Mouse (Mus musculus): Measurements from ENCODE around the gene Spindoc. TPM values are rescaled to one million over a fixed set of nuclear protein-coding genes. Genes with fewer than 3 reads are reported as not detected.

The Spindoc gene
- polyA plus RNA-seq, 1 experiment from 2014 or later, result 25.3 TPM

GRCm38 (mm10) chr19:7420841-7421601 is 38.2 kb upstream of the Spindoc start:
- peaks cover 57% of the 10 kb centered on the region for H3K4me1 ChIP-seq (ENCODE audit: control insufficient read depth, insufficient read depth, low read length)
- H3K9me3 ChIP-seq (ENCODE audit: control insufficient read depth, low read length), result no peaks in the 10 kb centered on the region
- peak overlapping the region; percentile 75 for H3K4me2 ChIP-seq
- peak overlapping the region; percentile 14 for H3K4me3 ChIP-seq (ENCODE audit: low read depth, low read length)
- peak overlapping the region; percentile 100 for H3K9ac ChIP-seq (ENCODE audit: low read length)
- DNase-seq (ENCODE audit: low spot score, missing footprints) (peak; percentile 93), ATAC-seq (ENCODE audit: low FRiP score) (no peak)
- H3K36me3 ChIP-seq (ENCODE audit: control insufficient read depth, insufficient read depth, low read length), result peaks cover 16% of the 10 kb centered on the region
- 37% methylated on average over 24 of the region's 27 CpGs for WGBS
- no peaks in the 10 kb centered on the region for H3K27me3 ChIP-seq (ENCODE audit: control insufficient read depth, insufficient read depth, low read length)
- H3K27ac ChIP-seq (ENCODE audit: low read depth, low read length), result peak overlapping the region; percentile 61; the same call in 1 of the 2 replicates

- peak overlapping the region; percentile 100 for H3K9ac ChIP-seq (ENCODE audit: low read length)
- peak; percentile 86 for DNase-seq (ENCODE audit: low spot score, missing footprints)
- peak overlapping the region; percentile 75 for H3K4me2 ChIP-seq
- H3K27me3 ChIP-seq (ENCODE audit: control insufficient read depth, insufficient read depth, low read length), result no peaks in the 10 kb centered on the region
- WGBS, result 68% methylated on average over 12 of the region's 12 CpGs
- peaks cover 16% of the 10 kb centered on the region for H3K36me3 ChIP-seq (ENCODE audit: control insufficient read depth, insufficient read depth, low read length)
- ATAC-seq (ENCODE audit: low FRiP score), result no peak
- H3K4me1 ChIP-seq (ENCODE audit: control insufficient read depth, insufficient read depth, low read length), result peaks cover 59% of the 10 kb centered on the region
- H3K4me3 ChIP-seq (ENCODE audit: low read depth, low read length), result peak overlapping the region; percentile 98
- peak overlapping the region; percentile 25; the same call in 1 of the 2 replicates for H3K27ac ChIP-seq (ENCODE audit: low read depth, low read length)
- no peaks in the 10 kb centered on the region for H3K9me3 ChIP-seq (ENCODE audit: control insufficient read depth, low read length)
These were observed 37.3 kb upstream of the Spindoc start for GRCm38 (mm10) chr19:7420108-7420507.

GRCm38 (mm10) chr19:7419134-7419533 is 36.3 kb upstream of the Spindoc start:
- peak overlapping the region; percentile 75 for H3K4me2 ChIP-seq
- peaks cover 59% of the 10 kb centered on the region for H3K4me1 ChIP-seq (ENCODE audit: control insufficient read depth, insufficient read depth, low read length)
- peak overlapping the region; percentile 98 for H3K4me3 ChIP-seq (ENCODE audit: low read depth, low read length)
- peaks cover 16% of the 10 kb centered on the region for H3K36me3 ChIP-seq (ENCODE audit: control insufficient read depth, insufficient read depth, low read length)
- H3K9me3 ChIP-seq (ENCODE audit: control insufficient read depth, low read length), result no peaks in the 10 kb centered on the region
- H3K27ac ChIP-seq (ENCODE audit: low read depth, low read length), result no peak overlapping the region
- 39% methylated on average over 6 of the region's 6 CpGs for WGBS
- ATAC-seq (ENCODE audit: low FRiP score), result no peak
- H3K27me3 ChIP-seq (ENCODE audit: control insufficient read depth, insufficient read depth, low read length), result no peaks in the 10 kb centered on the region
- DNase-seq (ENCODE audit: low spot score, missing footprints), result peak; percentile 89
- H3K9ac ChIP-seq (ENCODE audit: low read length), result peak overlapping the region; percentile 100

- Histone ChIP-seq H3K9me3 (ENCODE audit: control insufficient read depth, low read length) (no peaks in the 10 kb centered on the region), H3K4me3 (ENCODE audit: low read depth, low read length) (peak overlapping the region; percentile 98), H3K27me3 (ENCODE audit: control insufficient read depth, insufficient read depth, low read length) (no peaks in the 10 kb centered on the region), H3K4me1 (ENCODE audit: control insufficient read depth, insufficient read depth, low read length) (peaks cover 52% of the 10 kb centered on the region), H3K36me3 (ENCODE audit: control insufficient read depth, insufficient read depth, low read length) (peaks cover 12% of the 10 kb centered on the region), H3K9ac (ENCODE audit: low read length) (peak overlapping the region; percentile 100), H3K27ac (ENCODE audit: low read depth, low read length) (peak overlapping the region; percentile 93), H3K4me2 (peak overlapping the region; percentile 75)
- ATAC-seq (ENCODE audit: low FRiP score) (peak; percentile 71), DNase-seq (ENCODE audit: low spot score, missing footprints) (peak; percentile 99)
- WGBS, result under 1% methylated on average over 50 of the region's 59 CpGs
These were observed 35.4 kb upstream of the Spindoc start for GRCm38 (mm10) chr19:7417911-7418849.

- no peaks in the 10 kb centered on the region for H3K27me3 ChIP-seq (ENCODE audit: control insufficient read depth, insufficient read depth, low read length)
- ATAC-seq (ENCODE audit: low FRiP score), result peak; percentile 72
- peak within 1 kb of the TSS; percentile 98 for H3K4me3 ChIP-seq (ENCODE audit: low read depth, low read length)
- no peaks in the 10 kb centered on the region for H3K9me3 ChIP-seq (ENCODE audit: control insufficient read depth, low read length)
- H3K4me2 ChIP-seq, result peak within 1 kb of the TSS; percentile 91
- WGBS, result under 1% methylated on average over 90 of the region's 107 CpGs
- peak within 1 kb of the TSS; percentile 93 for H3K27ac ChIP-seq (ENCODE audit: low read depth, low read length)
- DNase-seq (ENCODE audit: low spot score, missing footprints), result peak; percentile 98
- H3K36me3 ChIP-seq (ENCODE audit: control insufficient read depth, insufficient read depth, low read length), result peaks cover 9% of the 10 kb centered on the region
- H3K9ac ChIP-seq (ENCODE audit: low read length), result peak within 1 kb of the TSS; percentile 100
- peaks cover 41% of the 10 kb centered on the region for H3K4me1 ChIP-seq (ENCODE audit: control insufficient read depth, insufficient read depth, low read length)
These were observed 34.3 kb upstream of the Spindoc start, which contains the start of gene 2700081O15Rik for GRCm38 (mm10) chr19:7416834-7417735. Gene 2700081O15Rik, plus strand, starts transcription at chr19:7417625.

- no peak for DNase-seq (ENCODE audit: low spot score, missing footprints)
These were observed 33.4 kb upstream of the Spindoc start for GRCm38 (mm10) chr19:7415916-7416833.

GRCm38 (mm10) chr19:7412361-7412760 is 29.6 kb upstream of the Spindoc start:
- H3K27ac ChIP-seq (ENCODE audit: low read depth, low read length), result no peak overlapping the region
- H3K9ac ChIP-seq (ENCODE audit: low read length), result no peak overlapping the region
- no peak overlapping the region for H3K4me3 ChIP-seq (ENCODE audit: low read depth, low read length)
- H3K36me3 ChIP-seq (ENCODE audit: control insufficient read depth, insufficient read depth, low read length), result no peaks in the 10 kb centered on the region
- no peak overlapping the region for H3K4me2 ChIP-seq
- DNase-seq (ENCODE audit: low spot score, missing footprints) (no peak), ATAC-seq (ENCODE audit: low FRiP score) (no peak)
- 57% methylated on average over 2 of the region's 2 CpGs for WGBS
- H3K27me3 ChIP-seq (ENCODE audit: control insufficient read depth, insufficient read depth, low read length), result no peaks in the 10 kb centered on the region
- no peaks in the 10 kb centered on the region for H3K9me3 ChIP-seq (ENCODE audit: control insufficient read depth, low read length)
- H3K4me1 ChIP-seq (ENCODE audit: control insufficient read depth, insufficient read depth, low read length), result peaks cover 6% of the 10 kb centered on the region; the same call in 1 of the 2 replicates

More at GRCm38 (mm10) chr19:7415916-7416833, 33.4 kb upstream of the Spindoc start:
- Histone ChIP-seq H3K9ac (ENCODE audit: low read length) (peak overlapping the region; percentile 100), H3K4me2 (peak overlapping the region; percentile 91), H3K27me3 (ENCODE audit: control insufficient read depth, insufficient read depth, low read length) (no peaks in the 10 kb centered on the region), H3K4me1 (ENCODE audit: control insufficient read depth, insufficient read depth, low read length) (peaks cover 32% of the 10 kb centered on the region), H3K4me3 (ENCODE audit: low read depth, low read length) (peak overlapping the region; percentile 98), H3K9me3 (ENCODE audit: control insufficient read depth, low read length) (no peaks in the 10 kb centered on the region), H3K36me3 (ENCODE audit: control insufficient read depth, insufficient read depth, low read length) (peaks cover 6% of the 10 kb centered on the region), H3K27ac (ENCODE audit: low read depth, low read length) (peak overlapping the region; percentile 93)
- ATAC-seq (ENCODE audit: low FRiP score), result no peak
- WGBS, result 30% methylated on average over 22 of the region's 22 CpGs

Data from midbrain, embryonic 11.5 days (tissue).